Mouse (Mus musculus): ENCODE measurements around the gene Tbx10. TPM values are rescaled to one million over a fixed set of nuclear protein-coding genes. Genes with fewer than 3 reads are reported as not detected.
"Not testable (repeated sequence)": the region's sequence is repeated elsewhere in the genome, so short reads cannot be mapped to it uniquely, and the experiment has no call there.

Tbx10 gene
- total and polyA plus RNA-seq, 2 experiments from 2014 or later = not detected

DNA sequence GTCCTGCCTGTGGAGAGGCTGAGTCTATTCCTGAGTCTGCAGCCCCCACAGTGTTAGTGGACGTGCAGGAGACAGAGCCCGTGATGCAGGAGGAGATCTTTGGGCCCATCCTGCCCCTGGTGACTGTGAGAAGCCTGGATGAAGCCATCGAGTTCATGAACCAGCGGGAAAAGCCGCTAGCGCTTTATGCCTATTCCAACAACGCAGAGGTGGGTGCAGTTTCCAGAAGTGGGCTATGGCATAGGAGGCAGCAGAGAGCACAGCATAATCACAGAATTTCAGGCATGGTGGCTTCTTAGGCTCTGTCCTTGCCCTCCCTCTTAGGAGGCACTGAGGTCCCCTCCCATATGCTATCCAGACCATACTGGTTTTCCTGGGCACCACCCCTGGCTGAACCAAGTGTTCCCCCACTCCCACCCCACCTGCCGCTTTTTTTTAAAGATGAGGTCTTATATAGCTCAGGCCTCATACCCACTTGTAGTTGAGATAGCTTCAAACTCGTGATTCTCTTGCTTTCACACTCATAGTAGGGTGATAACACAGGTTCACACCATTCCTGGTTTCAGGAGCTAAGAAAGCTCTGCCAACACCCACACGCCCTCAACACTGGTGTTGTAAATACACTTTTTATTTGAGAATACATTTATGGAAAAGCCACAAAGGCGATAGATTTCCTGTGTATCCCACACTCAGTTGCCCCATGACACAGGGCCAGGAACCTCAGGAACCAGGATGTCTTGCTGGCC lies 26.0 kb upstream of the Tbx10 start:
- DNase-seq (ENCODE audit: low spot score) = peak; percentile 21
- Histone ChIP-seq H3K4me1 (ENCODE audit: insufficient read depth, low read length) (no peaks in the 10 kb centered on the region), H3K4me3 (ENCODE audit: low read depth, low read length) (no peak overlapping the region), H3K27me3 (ENCODE audit: insufficient read depth, low read length) (no peaks in the 10 kb centered on the region), H3K27ac (ENCODE audit: low read depth, low read length) (no peak overlapping the region), H3K9ac (replicated peaks; ENCODE audit: low read length, poor library complexity, severe bottlenecking) (no peak overlapping the region), H3K36me3 (ENCODE audit: insufficient read depth, low read length) (no peaks in the 10 kb centered on the region), H3K9me3 (ENCODE audit: low read length) (no peaks in the 10 kb centered on the region), H3K4me2 (ENCODE audit: low read depth, low read length, poor library complexity, severe bottlenecking) (no peak overlapping the region)
- peak; percentile 42 for TF ChIP-seq CTCF (IDR thresholded peaks at IDR 0.05)
- no peak for ATAC-seq (ENCODE audit: low FRiP score)
- 71% methylated on average over 11 of the region's 11 CpGs for WGBS

DNA sequence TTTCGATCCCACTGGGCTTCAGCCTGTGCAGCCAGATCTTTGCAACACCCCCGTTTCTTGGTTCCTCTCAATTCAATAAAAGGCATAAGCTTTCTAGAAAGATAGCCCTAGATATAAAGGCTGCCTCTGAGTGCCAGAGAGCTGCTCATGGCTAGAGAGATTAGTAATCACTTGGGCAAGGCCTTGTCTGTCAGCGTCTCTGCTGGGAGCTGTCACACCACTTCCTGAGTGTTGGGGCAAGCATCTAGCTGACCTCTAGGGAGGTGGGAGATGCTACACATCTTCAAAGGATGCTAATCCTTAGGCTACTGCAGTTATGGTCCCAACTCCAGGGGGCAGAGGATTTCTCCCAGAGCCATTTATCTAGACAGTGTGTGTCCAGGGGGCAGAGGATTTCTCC lies 25.3 kb upstream of the Tbx10 start:
- whole genome bisulfite sequencing = 58% methylated on average over 3 of the region's 3 CpGs

DNA sequence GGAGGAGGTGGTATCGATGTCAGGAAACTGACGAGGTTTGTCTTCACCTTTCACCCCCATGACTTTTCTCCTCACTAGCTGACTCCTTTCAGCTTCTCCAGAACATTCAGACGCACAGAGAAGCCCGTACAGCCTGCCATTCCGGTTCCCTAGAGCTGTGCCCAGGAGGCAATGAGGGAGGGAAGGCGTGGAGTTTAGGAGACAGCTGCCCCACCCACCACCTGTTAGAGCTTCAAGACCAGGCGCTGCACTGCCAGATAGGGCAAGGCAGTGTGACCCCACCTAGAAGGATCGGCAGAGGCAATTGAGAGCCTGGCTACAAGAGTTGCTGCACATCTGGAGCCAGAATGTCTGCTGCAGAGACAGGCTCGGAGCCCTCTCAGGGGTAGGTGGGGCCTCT lies 20.3 kb upstream of the Tbx10 start, which contains the start of gene Aldh3b2:
Gene Aldh3b2 (plus strand): TSS at position 100 of the 400 bp plus-strand sequence.
- no peak within 1 kb of the TSS for H3K4me2 ChIP-seq (ENCODE audit: low read depth, low read length, poor library complexity, severe bottlenecking)
- no peak within 1 kb of the TSS for H3K9ac ChIP-seq (replicated peaks; ENCODE audit: low read length, poor library complexity, severe bottlenecking)
- WGBS = 57% methylated on average over 9 of the region's 9 CpGs
- ATAC-seq (ENCODE audit: low FRiP score) = no peak
- TF ChIP-seq CTCF (IDR thresholded peaks at IDR 0.05) = no peak
- H3K9me3 ChIP-seq (ENCODE audit: low read length) = no peaks in the 10 kb centered on the region
- DNase-seq (ENCODE audit: low spot score) = no peak
- H3K27ac ChIP-seq (ENCODE audit: low read depth, low read length) = no peak within 1 kb of the TSS
- no peak within 1 kb of the TSS for H3K4me3 ChIP-seq (ENCODE audit: low read depth, low read length)
- no peaks in the 10 kb centered on the region for H3K36me3 ChIP-seq (ENCODE audit: insufficient read depth, low read length)
- H3K4me1 ChIP-seq (ENCODE audit: insufficient read depth, low read length) = no peaks in the 10 kb centered on the region
- H3K27me3 ChIP-seq (ENCODE audit: insufficient read depth, low read length) = no peaks in the 10 kb centered on the region

More for the DNA sequence above, 25.3 kb upstream of the Tbx10 start:
- DNase-seq (ENCODE audit: low spot score) (no peak), ATAC-seq (ENCODE audit: low FRiP score) (no peak)
- TF ChIP-seq CTCF (IDR thresholded peaks at IDR 0.05) = no peak
- Histone ChIP-seq H3K27me3 (ENCODE audit: insufficient read depth, low read length) (no peaks in the 10 kb centered on the region), H3K4me3 (ENCODE audit: low read depth, low read length) (no peak overlapping the region), H3K4me2 (ENCODE audit: low read depth, low read length, poor library complexity, severe bottlenecking) (no peak overlapping the region), H3K9ac (replicated peaks; ENCODE audit: low read length, poor library complexity, severe bottlenecking) (no peak overlapping the region), H3K27ac (ENCODE audit: low read depth, low read length) (no peak overlapping the region), H3K4me1 (ENCODE audit: insufficient read depth, low read length) (no peaks in the 10 kb centered on the region), H3K36me3 (ENCODE audit: insufficient read depth, low read length) (no peaks in the 10 kb centered on the region), H3K9me3 (ENCODE audit: low read length) (no peaks in the 10 kb centered on the region)

GRCm38 (mm10) chr19:3974608-3975007 lies 17.9 kb upstream of the Tbx10 start:
- not testable (repeated sequence) for H3K9ac ChIP-seq (replicated peaks; ENCODE audit: low read length, poor library complexity, severe bottlenecking); DNase-seq (ENCODE audit: low spot score)
- 76% methylated on average over 6 of the region's 6 CpGs for WGBS

GRCm38 (mm10) chr19:3975866-3976265 lies 16.7 kb upstream of the Tbx10 start:
- no peaks in the 10 kb centered on the region for H3K4me1 ChIP-seq (ENCODE audit: insufficient read depth, low read length)
- H3K9me3 ChIP-seq (ENCODE audit: low read length) = no peaks in the 10 kb centered on the region
- H3K27ac ChIP-seq (ENCODE audit: low read depth, low read length) = no peak overlapping the region
- no peak overlapping the region for H3K4me2 ChIP-seq (ENCODE audit: low read depth, low read length, poor library complexity, severe bottlenecking)
- ATAC-seq (ENCODE audit: low FRiP score) = no peak
- no peak overlapping the region for H3K4me3 ChIP-seq (ENCODE audit: low read depth, low read length)
- WGBS = 71% methylated on average over 2 of the region's 2 CpGs
- H3K9ac ChIP-seq (replicated peaks; ENCODE audit: low read length, poor library complexity, severe bottlenecking) = no peak overlapping the region
- H3K36me3 ChIP-seq (ENCODE audit: insufficient read depth, low read length) = no peaks in the 10 kb centered on the region
- H3K27me3 ChIP-seq (ENCODE audit: insufficient read depth, low read length) = no peaks in the 10 kb centered on the region
- no peak for DNase-seq (ENCODE audit: low spot score)
- TF ChIP-seq CTCF (IDR thresholded peaks at IDR 0.05) = no peak

More at GRCm38 (mm10) chr19:3974608-3975007, 17.9 kb upstream of the Tbx10 start:
- H3K4me2 ChIP-seq (ENCODE audit: low read depth, low read length, poor library complexity, severe bottlenecking); H3K9me3 ChIP-seq (ENCODE audit: low read length); H3K27me3 ChIP-seq (ENCODE audit: insufficient read depth, low read length); H3K4me3 ChIP-seq (ENCODE audit: low read depth, low read length); H3K36me3 ChIP-seq (ENCODE audit: insufficient read depth, low read length); H3K27ac ChIP-seq (ENCODE audit: low read depth, low read length); H3K4me1 ChIP-seq (ENCODE audit: insufficient read depth, low read length); ATAC-seq (ENCODE audit: low FRiP score): not testable (repeated sequence)

DNA sequence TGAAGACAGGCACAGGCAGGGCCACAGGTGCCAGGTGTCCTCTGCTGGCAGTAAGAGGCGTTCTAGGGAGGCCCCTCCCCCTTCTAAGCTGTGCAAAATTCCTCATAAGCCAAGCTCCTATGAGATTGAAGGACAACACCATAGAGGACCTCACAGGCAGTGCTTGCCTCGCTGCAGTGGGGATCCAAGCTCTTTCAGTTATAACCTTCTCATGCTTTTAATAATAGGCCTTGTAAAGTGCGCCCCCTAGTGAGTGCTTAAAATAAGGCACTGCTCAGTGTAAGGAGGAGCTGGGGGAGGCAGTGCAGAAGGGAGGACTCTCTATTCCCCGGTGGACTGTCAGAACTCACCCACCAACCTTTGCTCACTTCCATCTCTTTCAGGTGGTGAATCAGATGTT lies 12.2 kb upstream of the Tbx10 start:
- WGBS = 11% methylated on average over 4 of the region's 4 CpGs
- H3K9me3 ChIP-seq (ENCODE audit: low read length) = no peaks in the 10 kb centered on the region
- H3K27ac ChIP-seq (ENCODE audit: low read depth, low read length) = peak overlapping the region; percentile 12; the same call in 1 of the 2 replicates
- no peaks in the 10 kb centered on the region for H3K27me3 ChIP-seq (ENCODE audit: insufficient read depth, low read length)
- no peaks in the 10 kb centered on the region for H3K4me1 ChIP-seq (ENCODE audit: insufficient read depth, low read length)
- no peak overlapping the region for H3K4me2 ChIP-seq (ENCODE audit: low read depth, low read length, poor library complexity, severe bottlenecking)
- TF ChIP-seq CTCF (IDR thresholded peaks at IDR 0.05) = peak; percentile 88
- peak; percentile 92 for DNase-seq (ENCODE audit: low spot score)
- H3K36me3 ChIP-seq (ENCODE audit: insufficient read depth, low read length) = no peaks in the 10 kb centered on the region
- no peak overlapping the region for H3K4me3 ChIP-seq (ENCODE audit: low read depth, low read length)
- H3K9ac ChIP-seq (replicated peaks; ENCODE audit: low read length, poor library complexity, severe bottlenecking) = no peak overlapping the region
- ATAC-seq (ENCODE audit: low FRiP score) = peak; percentile 61
